Mouse (Mus musculus): Measurements from ENCODE around the gene Zfp664. TPM values are rescaled to one million over a fixed set of nuclear protein-coding genes. Genes with fewer than 3 reads are reported as not detected.
A peak's percentile ranks its signal among the peaks of the same experiment; 100 is the strongest.

Zfp664 gene
- total RNA-seq, 2 experiments from 2014 or later = 66.0 to 71.9 TPM

DNA sequence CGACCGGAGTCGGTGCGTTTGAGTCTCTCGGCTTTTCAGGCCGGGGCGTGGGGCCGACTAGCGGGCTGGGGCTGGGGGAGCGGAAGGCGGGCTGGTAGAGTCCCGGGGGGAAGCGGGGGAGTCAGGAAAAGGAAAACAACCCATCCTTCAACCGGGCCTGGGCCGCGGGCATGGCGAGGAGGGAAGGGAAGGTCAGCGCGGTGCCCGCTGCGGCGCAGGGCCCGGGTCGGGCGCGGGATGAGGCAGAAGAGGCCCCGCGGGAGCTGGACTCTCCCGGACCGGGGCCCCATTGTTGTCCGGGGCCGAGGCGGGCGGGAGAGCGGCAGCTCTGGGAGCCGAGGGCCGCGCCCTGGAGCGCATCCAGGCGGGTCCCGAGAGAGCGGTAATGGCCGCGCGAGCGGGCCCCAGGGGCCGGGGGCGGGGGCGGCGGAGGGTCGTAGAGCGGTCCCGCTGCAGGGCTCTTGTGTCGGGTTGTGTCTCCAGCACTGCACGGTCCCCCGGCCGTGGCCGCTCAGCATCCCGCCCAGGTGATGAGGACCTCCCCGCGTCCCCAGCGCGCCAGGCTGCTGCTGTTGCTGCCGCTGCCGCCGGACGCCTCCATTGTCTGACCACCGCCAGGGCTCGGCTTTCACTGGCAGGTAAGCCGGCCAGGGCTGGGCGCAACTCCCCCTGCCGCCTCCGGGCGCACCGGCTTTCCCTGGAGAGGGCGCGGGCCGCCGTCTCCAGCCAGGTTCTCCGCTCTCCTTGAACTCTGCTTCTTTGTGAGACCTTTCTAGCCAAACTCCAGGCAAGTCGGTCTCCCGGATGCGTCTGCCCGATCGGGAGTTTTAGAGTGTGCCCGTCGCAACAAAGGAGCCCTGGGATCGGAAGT is 615 bp downstream of the Zfp664 start:
- no peak for DNase-seq (ENCODE audit: low spot score in 2 of 2)
- intact Hi-C loops (cut with DNase I) = no loop called here

DNA sequence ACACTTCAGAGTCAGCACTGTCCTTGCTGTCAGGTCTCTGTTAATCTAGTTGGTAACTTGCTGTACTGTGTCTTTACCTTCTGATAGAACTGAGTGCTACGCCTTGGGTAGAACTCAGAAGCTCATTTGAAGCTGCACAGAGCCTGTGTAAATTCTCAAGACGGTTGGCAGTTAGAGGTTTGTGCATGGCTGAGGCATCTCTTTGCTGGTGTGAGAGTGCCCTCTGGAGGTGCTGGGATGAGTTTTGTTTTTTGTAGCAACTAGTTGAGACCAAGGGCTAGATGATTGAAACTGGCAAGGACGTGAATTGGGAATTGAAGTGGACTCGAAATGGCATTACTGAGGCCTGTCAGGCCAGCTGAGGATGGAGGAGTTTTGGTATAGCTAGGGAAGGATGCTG is 6.5 kb downstream of the Zfp664 start:
- intact Hi-C loops (cut with DNase I) = loop anchor here (5.0 kb wide), 1 partner anchor 92 kb away; no protein-coding TSS in a partner anchor

DNA sequence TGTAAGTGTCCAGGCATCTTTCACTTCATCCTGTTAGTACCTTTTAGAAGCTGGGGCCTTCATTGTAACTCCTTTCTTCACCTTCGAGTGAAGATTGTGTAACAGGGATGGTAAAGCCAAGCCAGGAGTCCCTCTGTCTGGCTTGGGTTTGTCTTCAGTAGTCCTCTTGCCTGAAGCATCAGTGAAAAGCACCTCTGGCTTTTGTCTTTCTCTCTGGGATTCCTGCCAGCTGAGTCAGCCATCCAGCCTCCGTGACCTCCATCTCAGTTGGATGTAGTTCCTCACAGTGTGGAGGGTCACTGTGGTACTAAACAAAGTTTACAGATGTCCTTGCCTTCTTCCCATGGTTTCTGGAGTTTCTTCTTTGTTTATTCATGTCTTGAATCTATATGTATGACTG is 9.5 kb downstream of the Zfp664 start:
- no peak for DNase-seq (ENCODE audit: low spot score in 2 of 2)
- intact Hi-C loops (cut with DNase I) = no loop called here

More for the DNA sequence above, 6.5 kb downstream of the Zfp664 start:
- peak; percentile 56 to 69 for DNase-seq (ENCODE audit: low spot score in 2 of 2)

DNA sequence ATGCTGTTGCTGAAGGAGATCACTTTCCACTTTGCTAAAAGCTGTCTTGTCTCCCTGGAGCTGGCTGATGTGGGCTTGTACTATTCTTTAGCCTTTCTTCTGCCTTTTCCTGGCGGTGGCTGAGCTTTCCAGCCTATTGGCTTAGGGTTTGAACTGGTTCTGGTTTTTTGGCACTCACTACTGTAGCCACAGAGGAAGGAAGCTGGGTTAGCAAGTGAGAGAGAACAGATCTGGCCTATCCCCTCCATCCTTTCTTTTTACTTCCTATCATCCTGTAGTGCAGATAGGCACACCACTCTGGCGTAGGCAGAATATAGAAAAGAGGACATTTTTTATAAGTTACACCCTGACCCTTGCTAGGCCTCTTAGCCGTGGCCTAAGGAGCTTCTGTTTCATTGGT is 10.6 kb downstream of the Zfp664 start:
- DNase-seq (ENCODE audit: low spot score in 2 of 2) = no peak

DNA sequence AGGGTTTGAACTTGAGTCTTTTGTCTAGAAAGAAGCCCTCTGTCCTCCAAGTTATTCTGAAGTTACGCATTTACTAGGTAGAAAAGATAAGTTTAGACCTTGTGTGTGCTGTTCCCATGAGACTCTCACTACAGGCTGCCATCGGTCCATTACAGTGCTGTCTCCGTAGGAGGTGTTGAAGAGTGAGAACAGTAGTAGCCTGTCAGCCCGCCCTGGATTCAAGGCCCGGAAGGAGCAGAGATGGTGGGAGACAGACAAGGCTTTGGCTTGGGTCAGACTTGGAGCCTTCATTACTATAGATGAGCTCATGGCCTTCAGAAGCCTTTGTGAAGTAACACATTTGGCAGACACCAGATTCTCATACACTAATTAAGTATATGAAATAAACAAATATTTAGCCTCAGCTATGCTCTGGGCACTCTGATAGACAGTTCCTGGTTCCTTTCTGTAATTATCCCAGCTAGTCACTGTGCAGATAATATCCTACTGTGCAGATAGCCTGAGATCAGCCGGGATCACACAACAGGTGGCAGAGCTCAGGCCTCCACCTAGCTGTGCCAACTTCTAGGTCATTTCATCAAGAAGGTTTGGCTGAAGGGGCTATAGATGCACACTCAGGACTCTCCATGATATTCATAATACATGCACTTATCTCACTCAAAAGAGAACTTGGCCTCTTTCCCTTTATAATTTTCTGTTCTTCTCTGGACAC is 11.6 kb downstream of the Zfp664 start:
- DNase-seq (ENCODE audit: low spot score in 2 of 2) = no peak
- intact Hi-C loops (cut with DNase I) = no loop called here

More for the DNA sequence above, 10.6 kb downstream of the Zfp664 start:
- intact Hi-C loops (cut with DNase I) = no loop called here

DNA sequence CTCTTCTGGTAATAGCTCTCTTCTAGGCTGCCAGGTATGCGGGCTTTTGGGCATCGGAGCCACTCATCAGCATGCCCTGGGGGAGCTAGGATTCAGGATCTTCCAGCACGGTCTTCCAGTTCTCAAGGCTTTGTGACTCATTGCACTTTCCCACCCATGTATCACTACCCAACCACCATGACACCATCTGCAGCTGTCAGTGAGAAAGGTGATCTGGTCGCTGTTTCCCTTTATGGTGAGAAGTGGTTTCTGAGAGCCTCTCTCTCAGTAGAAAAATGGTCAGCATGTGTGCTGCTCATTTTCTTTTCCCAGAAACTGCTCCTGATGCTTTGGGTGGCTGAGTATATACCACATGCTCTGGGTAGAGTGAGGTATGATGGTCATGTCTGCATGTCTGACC is 16.8 kb downstream of the Zfp664 start:
- no peak for DNase-seq (ENCODE audit: low spot score in 2 of 2)
- intact Hi-C loops (cut with DNase I) = no loop called here

DNA sequence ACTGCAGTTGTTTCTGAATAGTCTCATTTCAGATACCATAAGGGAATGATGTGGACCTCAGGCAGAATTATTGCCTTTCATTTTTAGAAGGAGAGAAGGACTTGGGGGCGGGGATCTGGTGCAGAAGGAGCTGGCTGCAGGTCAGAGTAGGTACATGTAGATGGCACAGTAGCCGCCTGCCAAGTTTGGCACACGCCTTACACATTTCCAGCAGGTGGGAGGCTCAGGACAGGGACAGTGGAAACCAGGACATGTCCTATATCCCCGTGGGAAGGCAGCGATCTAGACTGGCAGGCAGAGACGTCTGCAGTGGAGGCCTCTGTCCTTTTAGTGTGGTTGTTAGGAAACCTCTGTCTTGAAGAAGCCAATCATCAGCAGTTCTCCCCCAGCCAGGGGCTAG is 17.3 kb downstream of the Zfp664 start:
- no peak for DNase-seq (ENCODE audit: low spot score in 2 of 2)

DNA sequence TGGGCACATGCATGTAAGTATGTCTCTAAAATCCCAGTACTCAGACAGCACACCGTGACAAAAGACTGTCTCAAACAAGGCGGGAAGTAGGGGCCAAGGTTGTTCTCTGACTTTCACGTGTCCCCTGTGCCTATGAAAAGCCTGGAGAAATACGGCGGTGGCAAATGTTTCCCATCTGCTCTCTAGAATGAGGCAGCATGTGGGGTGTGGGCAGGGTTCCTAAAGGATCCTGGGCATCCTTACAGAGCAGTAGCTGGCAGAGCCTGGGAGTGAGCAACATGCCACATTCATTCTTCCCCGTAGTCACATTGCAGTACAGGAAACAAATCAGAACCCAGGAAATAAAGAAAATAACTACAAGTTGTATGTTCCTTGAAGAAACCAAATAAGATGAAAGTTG is 21.4 kb downstream of the Zfp664 start:
- intact Hi-C loops (cut with DNase I) = no loop called here
- DNase-seq (ENCODE audit: low spot score in 2 of 2) = peak; percentile 60 to 73

More for the DNA sequence above, 17.3 kb downstream of the Zfp664 start:
- intact Hi-C loops (cut with DNase I) = no loop called here

DNA sequence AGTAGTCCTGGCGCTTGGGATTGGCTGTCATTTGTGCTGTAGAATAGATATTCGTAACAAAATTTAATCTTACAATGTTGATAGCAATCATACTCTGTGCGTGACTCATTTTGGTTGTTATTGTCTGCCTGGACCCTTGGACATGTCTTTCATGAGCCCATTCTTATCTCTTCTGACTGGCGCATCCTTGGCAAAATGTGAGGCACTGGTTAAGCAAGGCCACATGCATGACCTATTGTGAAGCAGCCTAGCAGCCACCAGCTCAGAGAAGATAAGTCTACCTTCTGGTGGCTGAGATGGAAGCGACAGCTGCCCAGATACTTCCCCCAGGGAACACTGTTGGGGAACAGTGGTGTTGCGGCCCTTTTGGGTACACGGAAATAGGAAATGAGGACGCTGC is 26.2 kb downstream of the Zfp664 start:
- no peak for DNase-seq (ENCODE audit: low spot score in 2 of 2)
- intact Hi-C loops (cut with DNase I) = no loop called here

DNA sequence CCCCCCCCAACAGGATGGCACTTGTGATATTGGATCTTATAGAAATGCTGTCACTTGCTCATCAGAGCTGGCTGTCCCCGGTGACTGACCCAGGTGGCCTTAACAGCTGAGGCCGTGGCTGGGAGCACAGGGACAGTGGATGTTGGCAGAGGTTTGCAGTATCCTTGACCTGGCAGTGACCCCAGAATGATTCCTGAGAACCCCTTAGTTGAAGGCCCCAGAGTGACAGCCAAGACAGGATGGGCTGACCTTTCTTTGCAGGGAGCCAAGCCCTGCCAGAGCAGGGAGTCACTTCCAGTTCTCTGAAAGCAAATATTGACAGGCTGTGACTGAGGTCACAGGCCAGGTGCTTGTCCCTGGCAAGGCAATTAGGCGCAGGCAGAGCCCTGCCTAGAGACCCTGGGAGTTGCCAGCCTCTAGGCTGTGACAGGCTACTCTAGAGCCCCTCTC is 29.5 kb downstream of the Zfp664 start:
- DNase-seq (ENCODE audit: low spot score in 2 of 2) = no peak
- intact Hi-C loops (cut with DNase I) = no loop called here

DNA sequence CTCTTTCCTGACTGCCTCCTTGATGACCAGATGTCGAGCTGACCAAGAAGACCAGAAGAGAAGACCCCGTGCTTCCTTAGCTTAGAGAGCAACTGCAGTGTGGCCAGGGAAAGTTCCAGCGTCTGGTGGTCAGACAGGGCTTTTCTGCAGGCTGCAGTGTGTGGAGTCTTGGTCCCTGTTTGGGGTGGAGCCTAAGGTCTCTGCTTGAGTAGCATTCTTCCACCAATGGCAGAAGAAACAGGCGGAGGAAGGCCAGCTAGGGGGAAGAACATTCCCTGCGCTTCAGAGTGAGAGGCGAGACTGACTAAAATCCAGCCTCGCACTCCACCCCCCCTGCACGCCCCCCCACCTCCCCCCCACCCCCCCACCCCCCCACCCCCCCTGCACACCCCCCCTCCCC is 33.6 kb downstream of the Zfp664 start:
- no peak for DNase-seq (ENCODE audit: low spot score in 2 of 2)
- intact Hi-C loops (cut with DNase I) = no loop called here

DNA sequence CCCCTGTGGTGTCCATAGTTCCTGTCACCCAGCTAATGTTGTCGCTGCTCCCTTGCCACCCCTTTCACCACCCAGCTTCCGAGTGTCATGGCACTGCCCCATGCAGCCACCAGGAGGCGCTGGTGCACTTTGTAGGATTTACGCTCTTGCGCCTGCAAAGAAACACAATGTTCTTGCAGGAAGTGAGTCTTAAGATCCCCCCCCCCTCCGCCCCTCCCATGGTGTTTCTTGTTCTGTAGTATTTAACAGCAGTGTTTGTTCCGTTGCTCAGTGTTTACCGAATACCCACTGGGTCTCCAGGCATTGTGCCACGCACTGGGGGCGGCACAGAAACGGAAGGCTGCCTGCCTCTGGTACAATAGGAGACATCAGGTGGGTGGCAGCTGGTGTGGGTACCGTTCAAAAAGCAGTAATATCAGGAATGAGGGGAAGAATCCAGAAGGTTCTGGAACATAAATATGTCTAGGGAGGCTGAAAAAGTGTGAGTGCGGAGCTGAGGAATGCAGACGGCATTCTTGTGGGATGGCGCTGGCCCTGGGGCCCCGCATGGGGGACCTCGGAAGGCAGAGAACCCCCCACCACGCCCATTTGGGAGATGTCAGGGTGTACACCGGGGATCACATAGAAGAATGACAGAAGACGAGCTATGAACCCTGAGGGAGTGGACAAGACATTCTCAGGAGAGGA is 37.6 kb downstream of the Zfp664 start:
- intact Hi-C loops (cut with DNase I) = loop anchor here (2.0 to 5.0 kb wide), 5 partner anchors 115 to 467 kb away; partner anchors contain the start of gene Ncor2

DNA sequence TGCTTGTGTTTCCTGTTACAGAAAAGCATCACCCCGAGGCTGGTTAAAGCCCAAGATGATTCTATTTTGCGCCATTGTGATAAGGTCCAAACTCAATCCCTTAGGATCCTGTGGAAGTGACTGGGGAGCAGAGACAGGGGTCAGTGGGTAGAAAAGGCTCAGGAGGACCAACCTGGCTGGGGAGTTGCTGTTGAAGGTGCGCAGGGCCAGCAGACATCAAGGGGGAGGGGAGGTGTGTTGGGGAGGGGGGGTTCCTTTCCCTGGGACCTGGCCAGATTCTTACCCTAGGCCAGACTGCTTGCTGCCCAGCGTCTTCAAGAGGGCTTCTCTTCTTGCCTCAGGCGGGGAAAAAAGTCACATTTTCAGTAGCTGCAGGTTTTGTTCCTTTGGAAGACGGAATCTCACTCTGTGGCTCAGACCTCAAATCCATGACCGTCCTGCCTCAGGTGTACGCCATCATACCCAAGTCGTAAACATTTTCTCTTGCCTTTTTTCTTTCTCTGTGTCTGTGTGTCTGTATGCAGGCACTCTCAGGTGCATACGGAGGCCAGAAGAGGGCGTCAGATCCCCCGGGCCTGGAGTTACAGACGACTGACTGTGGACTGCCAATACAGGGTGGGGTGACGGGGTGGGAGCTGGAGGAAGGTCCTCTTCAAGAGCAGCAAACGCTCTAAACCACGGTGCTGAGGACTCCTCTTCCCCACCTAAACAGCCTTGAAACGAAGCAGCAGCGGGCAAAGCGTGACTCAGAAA is 38.4 kb downstream of the Zfp664 start:
- intact Hi-C loops (cut with DNase I) = loop anchor here (2.0 to 5.0 kb wide), 5 partner anchors 114 to 466 kb away; partner anchors contain the start of gene Ncor2
- no peak for DNase-seq (ENCODE audit: low spot score in 2 of 2)

More for the DNA sequence above, 37.6 kb downstream of the Zfp664 start:
- peak; percentile 80 to 86 for DNase-seq (ENCODE audit: low spot score in 2 of 2)

DNA sequence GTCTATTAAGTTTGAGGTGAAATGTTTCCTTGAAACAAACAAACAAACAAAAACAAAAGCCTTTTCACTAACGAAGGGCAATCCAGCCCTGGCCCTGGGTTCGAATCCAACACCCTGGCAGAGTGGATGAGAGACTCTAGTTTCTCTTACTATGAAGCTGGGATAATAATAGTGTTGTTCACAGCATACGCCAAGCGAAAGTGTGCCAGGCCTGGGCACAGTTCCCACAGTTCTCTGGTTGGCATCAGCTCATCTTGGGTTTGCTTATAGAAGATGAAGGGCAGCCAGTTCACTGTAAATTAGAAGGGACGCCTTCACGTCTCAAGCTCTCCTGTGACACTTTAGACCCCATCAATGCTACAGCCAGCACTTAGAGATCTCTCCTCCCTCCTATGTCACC is 39.2 kb downstream of the Zfp664 start:
- peak; percentile 54 to 60 for DNase-seq (ENCODE audit: low spot score in 2 of 2)
- intact Hi-C loops (cut with DNase I) = loop anchor here (2.0 to 5.0 kb wide), 5 partner anchors 113 to 466 kb away; partner anchors contain the start of gene Ncor2

DNA sequence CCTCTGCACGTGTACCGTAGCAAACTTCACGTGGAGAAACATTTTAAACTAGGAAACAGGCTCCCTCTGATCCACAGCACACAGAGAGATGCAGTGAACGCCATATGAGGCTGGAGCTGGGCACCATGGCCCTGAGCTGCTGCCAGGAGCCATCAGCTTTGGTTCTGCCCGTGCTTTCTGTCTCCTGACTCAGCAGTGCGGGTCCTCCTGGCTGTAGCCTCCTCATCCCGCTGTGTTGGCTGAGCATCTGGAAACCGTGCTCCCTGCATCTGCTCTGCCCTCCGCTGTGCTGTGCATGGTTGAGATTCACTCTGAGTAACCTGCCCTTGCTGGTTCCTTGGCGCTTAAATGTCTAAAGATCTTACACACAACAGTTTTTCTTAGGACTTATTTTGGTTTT is 39.7 kb downstream of the Zfp664 start:
- intact Hi-C loops (cut with DNase I) = loop anchor here (5.0 kb wide), 3 partner anchors 205 to 465 kb away; partner anchors contain the start of gene Ncor2
- no peak for DNase-seq (ENCODE audit: low spot score in 2 of 2)

DNA sequence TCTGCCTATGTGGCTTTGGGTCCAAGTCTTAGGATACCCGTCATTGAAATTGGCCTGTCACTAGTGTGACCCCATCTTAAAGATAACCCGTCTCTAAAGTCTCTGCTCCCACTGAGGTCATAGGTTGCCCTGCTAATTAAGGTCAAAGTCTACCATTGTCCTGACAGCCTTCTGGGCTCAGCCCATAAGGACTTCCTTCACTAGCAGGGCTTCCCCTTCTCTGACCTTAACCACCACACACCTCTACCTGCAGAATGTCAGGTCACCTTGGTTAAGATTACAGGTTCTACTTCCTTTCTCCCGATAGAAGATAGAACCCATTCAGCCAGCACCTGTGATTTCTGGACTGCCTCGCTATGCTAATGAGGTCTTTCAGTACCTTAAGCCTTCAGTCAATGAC is 41.4 kb downstream of the Zfp664 start:
- DNase-seq (ENCODE audit: low spot score in 2 of 2) = no peak
- intact Hi-C loops (cut with DNase I) = loop anchor here (5.0 kb wide), 3 partner anchors 203 to 463 kb away; partner anchors contain the start of gene Ncor2

DNA sequence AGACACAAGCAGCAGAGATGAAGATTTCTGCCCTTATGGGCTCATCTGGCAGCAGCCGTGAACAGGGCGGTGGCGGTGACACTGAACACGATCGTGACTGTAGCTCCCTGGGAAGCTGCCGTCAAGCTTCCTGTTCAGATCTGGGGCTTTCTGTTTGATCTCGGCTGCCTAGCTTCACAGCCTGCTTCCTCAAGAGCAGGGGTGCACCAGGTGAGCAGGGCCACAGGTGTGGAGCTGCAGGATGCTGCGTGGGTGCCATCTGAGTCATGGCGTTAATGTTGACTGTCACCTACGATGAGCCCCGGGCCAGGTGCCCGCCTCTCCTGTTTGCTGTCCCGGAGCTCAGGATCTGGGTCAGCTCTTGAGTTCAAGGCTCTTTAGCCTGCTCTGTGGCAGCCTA is 44.4 kb downstream of the Zfp664 start:
- intact Hi-C loops (cut with DNase I) = no loop called here
- DNase-seq (ENCODE audit: low spot score in 2 of 2) = no peak

DNA sequence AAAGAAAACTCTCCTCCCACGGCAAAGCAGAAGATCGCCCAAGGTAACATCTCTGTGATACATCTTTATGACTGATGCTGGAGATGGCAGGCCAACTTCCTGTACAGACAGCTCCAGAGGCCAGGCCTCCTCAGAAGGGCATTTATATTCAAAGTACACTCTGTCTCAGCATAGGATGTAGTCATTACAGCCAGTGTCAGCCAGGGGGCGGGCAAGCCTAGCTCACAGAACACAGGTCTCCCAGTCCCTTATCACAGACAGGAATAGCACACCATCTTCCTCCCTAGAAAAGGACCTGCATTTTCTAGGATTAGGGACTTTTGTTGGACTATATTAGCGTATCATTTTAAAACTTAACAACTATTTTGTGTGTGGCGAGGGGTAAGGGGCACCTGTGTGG is 46.4 kb downstream of the Zfp664 start:
- DNase-seq (ENCODE audit: low spot score in 2 of 2) = peak; percentile 76 to 82
- intact Hi-C loops (cut with DNase I) = no loop called here

DNA sequence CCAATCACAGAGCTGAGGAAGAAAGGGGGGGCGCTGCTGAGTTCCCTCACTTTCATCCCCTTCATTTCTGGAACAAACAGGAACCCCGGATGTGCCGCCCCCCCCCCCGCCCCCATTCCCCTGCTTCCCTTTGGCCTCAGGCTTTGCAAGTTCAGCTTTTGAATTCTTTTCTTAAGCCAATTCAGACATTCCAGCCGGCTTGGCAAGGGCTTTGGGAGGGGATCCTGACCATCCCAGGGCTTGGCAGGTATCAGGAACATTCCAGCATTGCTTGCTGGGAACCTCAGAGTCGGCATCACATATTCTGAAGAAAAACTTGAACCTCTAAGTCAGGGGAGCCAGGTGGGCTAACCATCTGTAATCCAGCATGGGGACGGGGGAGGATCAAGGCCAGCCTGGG is 49.8 kb downstream of the Zfp664 start:
- no peak for DNase-seq (ENCODE audit: low spot score in 2 of 2)
- intact Hi-C loops (cut with DNase I) = no loop called here
